ENCODE assay signal across 13 mouse cellular contexts in genomic region chr11:46031470-46031869, GRCm38 (mm10). TPM values are rescaled to one million over a fixed set of nuclear protein-coding genes. Genes with fewer than 3 reads are reported as not detected.
DNase-seq lines count a peak whose midpoint lies in the region; ATAC-seq and TF ChIP-seq lines count a peak whose summit lies in the region.
"Had no signal": no experiment of that assay in that cellular context is flagged by ENCODE, and none has a peak within 500 bp of the region (broad histone marks: within the 10 kb centered on the region; RNA-seq: fewer than 3 reads in every experiment).

No protein-coding gene starts in this region.

- no peak overlapping the region for H3K9ac ChIP-seq in lung, postnatal 0 days (replicated peaks; ENCODE audit: low read depth)
- H3K9ac ChIP-seq: heart, embryonic 15.5 days had no signal

- no peak overlapping the region for H3K4me2 ChIP-seq in lung, postnatal 0 days (replicated peaks; ENCODE audit: low read depth, low read length)
- H3K4me2 ChIP-seq: heart, embryonic 15.5 days had no signal

- 49% methylated on average over 3 of the region's 3 CpGs for WGBS in lung, postnatal 0 days
- 52% methylated on average over 3 of the region's 3 CpGs for WGBS in lung, adult 2 months

- no peak for TF ChIP-seq POLR2A in lung, adult 2 months (IDR thresholded peaks at IDR 0.05; ENCODE audit: borderline replicate concordance, extremely low read depth, low read depth, low read length)
- no peak for TF ChIP-seq POLR2A in cortical plate, adult 2 months (IDR thresholded peaks at IDR 0.05; ENCODE audit: extremely low read depth, insufficient read depth, low read length)

- peak; percentile 45 for TF ChIP-seq CTCF in lung, postnatal 0 days (IDR thresholded peaks at IDR 0.05)
- no peak for TF ChIP-seq CTCF in lung, adult 2 months (IDR thresholded peaks at IDR 0.05; ENCODE audit: insufficient read depth, low read length)
- TF ChIP-seq CTCF in cortical plate, adult 2 months (IDR thresholded peaks at IDR 0.05; ENCODE audit: extremely low read depth, insufficient read depth, low read length) = 0 out of 2 replicates have a peak, but pooled peaks have one; percentile 5

- no peak for ATAC-seq in cerebellum, adult (ENCODE audit: insufficient number of reproducible peaks, low FRiP score, low TSS enrichment)
- ATAC-seq in lung, postnatal 0 days = no peak
- peak; percentile 43 for ATAC-seq in CD4-positive, CD25-positive, alpha-beta regulatory T cell, adult 4 months

- no peak overlapping the region for H3K4me3 ChIP-seq in lung, postnatal 0 days (ENCODE audit: low read depth, low read length)
- no peak overlapping the region for H3K4me3 ChIP-seq in lung, adult 2 months (replicated peaks; ENCODE audit: extremely low read depth, low read depth, low read length)
- H3K4me3 ChIP-seq in cortical plate, adult 2 months (ENCODE audit: insufficient read depth, low read length) = no peak overlapping the region
- H3K4me3 ChIP-seq: heart, embryonic 15.5 days had no signal

- TF ChIP-seq EP300 in lung, postnatal 0 days (IDR thresholded peaks at IDR 0.05) = no peak

- no peak overlapping the region for H3K27ac ChIP-seq in lung, postnatal 0 days (ENCODE audit: low read length)
- H3K27ac ChIP-seq in cortical plate, adult 2 months (ENCODE audit: insufficient read depth, low read length) = no peak overlapping the region
- H3K27ac ChIP-seq: heart, embryonic 15.5 days had no signal

- no peaks in the 10 kb centered on the region for H3K27me3 ChIP-seq in lung, postnatal 0 days (replicated peaks; ENCODE audit: insufficient read depth, low read length)
- H3K27me3 ChIP-seq: heart, embryonic 15.5 days had no signal

- no peaks in the 10 kb centered on the region for H3K4me1 ChIP-seq in lung, postnatal 0 days (ENCODE audit: insufficient read depth, low read depth, low read length)
- H3K4me1 ChIP-seq in lung, adult 2 months (ENCODE audit: control insufficient read depth, insufficient read depth, low read length) = no peaks in the 10 kb centered on the region
- no peaks in the 10 kb centered on the region for H3K4me1 ChIP-seq in cortical plate, adult 2 months (ENCODE audit: control insufficient read depth, insufficient read depth, low read length)

- peak; percentile 9 to 22 for DNase-seq in cerebellum, postnatal 10 days
- DNase-seq in lung, postnatal 0 days (ENCODE audit: low spot score) = no peak
- DNase-seq in lung, adult 2 months = no peak
- no peak for DNase-seq in adrenal gland, postnatal 14 days
- DNase-seq in right cerebral cortex, postnatal 4 days = no peak
- DNase-seq: cerebellum, adult 2 months; kidney, postnatal 14 days had no signal

- H3K36me3 ChIP-seq in lung, postnatal 0 days (ENCODE audit: insufficient read depth, low read length) = no peaks in the 10 kb centered on the region
- H3K36me3 ChIP-seq: heart, embryonic 15.5 days had no signal

- no peaks in the 10 kb centered on the region for H3K9me3 ChIP-seq in lung, postnatal 0 days (ENCODE audit: low read length)
- H3K9me3 ChIP-seq: heart, embryonic 15.5 days had no signal

RNA-seq across cellular contexts. Expression of gene Gm12166, which starts 20.7 kb away (rescaled TPM):
- 8.0 and 8.3 TPM in 2 replicates for polyA plus RNA-seq in lung, postnatal 0 days (2015; fragmentation: Nextera tagmentation; extraction: Ambion mirVana)
- 16.8 and 19.8 TPM in 2 replicates for polyA plus RNA-seq in lung, adult 2 months (2012; rRNA removed)
- 10 to 100 TPM; 14.3 to 43.4 TPM for polyA plus RNA-seq in CD4-positive, CD25-positive, alpha-beta regulatory T cell, adult 4 months (2017; shearing (Covaris generic))
- polyA plus RNA-seq in cortical plate, adult 2 months (2012; rRNA removed) = 6.8 and 11.1 TPM in 2 replicates
- total RNA-seq in adrenal gland, postnatal 14 days (2021) = 0.86 and 4.1 TPM in 2 replicates

RNA-seq across cellular contexts. Expression of gene Adam19, which starts 24.3 kb away (rescaled TPM):
- polyA plus RNA-seq in lung, postnatal 0 days (2015; fragmentation: Nextera tagmentation; extraction: Ambion mirVana) = 11.4 and 12.4 TPM in 2 replicates
- polyA plus RNA-seq in lung, adult 2 months (2012; rRNA removed) = 24.3 and 29.4 TPM in 2 replicates
- 10 to 100 TPM; 60.6 to 85.0 TPM for polyA plus RNA-seq in CD4-positive, CD25-positive, alpha-beta regulatory T cell, adult 4 months (2017; shearing (Covaris generic))
- polyA plus RNA-seq in cortical plate, adult 2 months (2012; rRNA removed) = 9.6 and 9.9 TPM in 2 replicates
- 10.7 and 13.2 TPM in 2 replicates for total RNA-seq in adrenal gland, postnatal 14 days (2021)

RNA-seq across cellular contexts. Expression of gene Sox30, which starts 51.4 kb away (rescaled TPM):
- polyA plus RNA-seq in lung, postnatal 0 days (2015; fragmentation: Nextera tagmentation; extraction: Ambion mirVana) = 0.11 and 0.23 TPM in 2 replicates
- polyA plus RNA-seq in lung, adult 2 months (2012; rRNA removed) = 0.09 and 0.18 TPM in 2 replicates
- polyA plus RNA-seq in CD4-positive, CD25-positive, alpha-beta regulatory T cell, adult 4 months (2017; shearing (Covaris generic)) = not detected
- polyA plus RNA-seq in cortical plate, adult 2 months (2012; rRNA removed) = 0.04 and 0.08 TPM in 2 replicates
- total RNA-seq in adrenal gland, postnatal 14 days (2021) = 0.26 and 0.45 TPM in 2 replicates
- total RNA-seq: gastrocnemius, adult 18-20 months had no signal
- polyA plus RNA-seq: liver, adult 2 months had no signal

Comparison
In these comparisons a context has a peak if more than half of its experiments do, and no peak if none do; other contexts are left out.
1. DNase-seq: peak in cerebellum, postnatal 10 days (2 of 2); none in lung, postnatal 0 days (single experiment), lung, adult 2 months (single experiment), adrenal gland, postnatal 14 days (single experiment) and right cerebral cortex, postnatal 4 days (single experiment).